Mouse (Mus musculus): ENCODE measurements around the gene Usp7. TPM values are rescaled to one million over a fixed set of nuclear protein-coding genes. Genes with fewer than 3 reads are reported as not detected.
A peak's percentile ranks its signal among the peaks of the same experiment; 100 is the strongest.

The Usp7 gene
- polyA plus RNA-seq, 1 experiment from 2014 or later = 22.4 TPM

- Histone ChIP-seq H3K9ac (ENCODE audit: low read depth, low read length) (no peak overlapping the region), H3K36me3 (ENCODE audit: control insufficient read depth, insufficient read depth) (no peaks in the 10 kb centered on the region), H3K4me3 (ENCODE audit: low read depth, low read length) (no peak overlapping the region), H3K27me3 (ENCODE audit: control insufficient read depth, insufficient read depth, low read depth, low read length) (no peaks in the 10 kb centered on the region), H3K9me3 (replicated peaks; ENCODE audit: control insufficient read depth, low read length) (no peaks in the 10 kb centered on the region), H3K27ac (ENCODE audit: low read length) (no peak overlapping the region), H3K4me2 (ENCODE audit: low read depth, low read length) (no peak overlapping the region), H3K4me1 (ENCODE audit: control insufficient read depth, low read depth, low read length) (no peaks in the 10 kb centered on the region; the same call in 1 of the 2 replicates)
- no peak for ATAC-seq (ENCODE audit: low read depth)
- 61% methylated on average over 2 of the region's 2 CpGs for WGBS (ENCODE audit: insufficient replicate concordance)
Observed at GRCm38 (mm10) chr16:8795906-8796305, 3.8 kb upstream of the Usp7 start.

GRCm38 (mm10) chr16:8794952-8795351, 2.8 kb upstream of the Usp7 start:
- no peak for ATAC-seq (ENCODE audit: low read depth)
- no peak overlapping the region for H3K9ac ChIP-seq (ENCODE audit: low read depth, low read length)
- no peaks in the 10 kb centered on the region for H3K9me3 ChIP-seq (replicated peaks; ENCODE audit: control insufficient read depth, low read length)
- H3K36me3 ChIP-seq (ENCODE audit: control insufficient read depth, insufficient read depth) = no peaks in the 10 kb centered on the region
- H3K4me2 ChIP-seq (ENCODE audit: low read depth, low read length) = no peak overlapping the region
- H3K27me3 ChIP-seq (ENCODE audit: control insufficient read depth, insufficient read depth, low read depth, low read length) = no peaks in the 10 kb centered on the region
- no peak overlapping the region for H3K4me3 ChIP-seq (ENCODE audit: low read depth, low read length)
- H3K27ac ChIP-seq (ENCODE audit: low read length) = no peak overlapping the region
- whole genome bisulfite sequencing (ENCODE audit: insufficient replicate concordance) = 7% methylated on average over 3 of the region's 3 CpGs
- H3K4me1 ChIP-seq (ENCODE audit: control insufficient read depth, low read depth, low read length) = no peaks in the 10 kb centered on the region; the same call in 1 of the 2 replicates

- 72% methylated on average over 4 of the region's 4 CpGs for WGBS (ENCODE audit: insufficient replicate concordance)
- H3K9me3 ChIP-seq (replicated peaks; ENCODE audit: control insufficient read depth, low read length) = no peaks in the 10 kb centered on the region
- no peaks in the 10 kb centered on the region; the same call in 1 of the 2 replicates for H3K4me1 ChIP-seq (ENCODE audit: control insufficient read depth, low read depth, low read length)
- H3K36me3 ChIP-seq (ENCODE audit: control insufficient read depth, insufficient read depth) = no peaks in the 10 kb centered on the region
- ATAC-seq (ENCODE audit: low read depth) = no peak
- no peak overlapping the region for H3K27ac ChIP-seq (ENCODE audit: low read length)
- no peak overlapping the region for H3K4me3 ChIP-seq (ENCODE audit: low read depth, low read length)
- H3K4me2 ChIP-seq (ENCODE audit: low read depth, low read length) = no peak overlapping the region
- no peak overlapping the region for H3K9ac ChIP-seq (ENCODE audit: low read depth, low read length)
- H3K27me3 ChIP-seq (ENCODE audit: control insufficient read depth, insufficient read depth, low read depth, low read length) = no peaks in the 10 kb centered on the region
Observed at GRCm38 (mm10) chr16:8790886-8791285, 1.2 kb downstream of the Usp7 start.

GRCm38 (mm10) chr16:8784753-8785152, 7.4 kb downstream of the Usp7 start:
- WGBS (ENCODE audit: insufficient replicate concordance) = 30% methylated on average over 3 of the region's 3 CpGs
- H3K9ac ChIP-seq (ENCODE audit: low read depth, low read length) = no peak overlapping the region
- no peaks in the 10 kb centered on the region for H3K9me3 ChIP-seq (replicated peaks; ENCODE audit: control insufficient read depth, low read length)
- no peak for ATAC-seq (ENCODE audit: low read depth)
- no peaks in the 10 kb centered on the region for H3K27me3 ChIP-seq (ENCODE audit: control insufficient read depth, insufficient read depth, low read depth, low read length)
- H3K27ac ChIP-seq (ENCODE audit: low read length) = no peak overlapping the region
- no peak overlapping the region for H3K4me3 ChIP-seq (ENCODE audit: low read depth, low read length)
- no peaks in the 10 kb centered on the region for H3K36me3 ChIP-seq (ENCODE audit: control insufficient read depth, insufficient read depth)
- H3K4me2 ChIP-seq (ENCODE audit: low read depth, low read length) = no peak overlapping the region
- H3K4me1 ChIP-seq (ENCODE audit: control insufficient read depth, low read depth, low read length) = peaks cover 13% of the 10 kb centered on the region

GRCm38 (mm10) chr16:8783198-8783913, 8.8 kb downstream of the Usp7 start:
- no peak overlapping the region for H3K27ac ChIP-seq (ENCODE audit: low read length)
- WGBS (ENCODE audit: insufficient replicate concordance) = 60% methylated on average over 16 of the region's 16 CpGs
- H3K4me2 ChIP-seq (ENCODE audit: low read depth, low read length) = no peak overlapping the region
- H3K9ac ChIP-seq (ENCODE audit: low read depth, low read length) = no peak overlapping the region
- peaks cover 13% of the 10 kb centered on the region for H3K4me1 ChIP-seq (ENCODE audit: control insufficient read depth, low read depth, low read length)
- H3K36me3 ChIP-seq (ENCODE audit: control insufficient read depth, insufficient read depth) = no peaks in the 10 kb centered on the region
- no peaks in the 10 kb centered on the region for H3K9me3 ChIP-seq (replicated peaks; ENCODE audit: control insufficient read depth, low read length)
- H3K27me3 ChIP-seq (ENCODE audit: control insufficient read depth, insufficient read depth, low read depth, low read length) = no peaks in the 10 kb centered on the region
- no peak overlapping the region for H3K4me3 ChIP-seq (ENCODE audit: low read depth, low read length)
- ATAC-seq (ENCODE audit: low read depth) = no peak

- H3K9me3 ChIP-seq (replicated peaks; ENCODE audit: control insufficient read depth, low read length) = no peaks in the 10 kb centered on the region
- H3K9ac ChIP-seq (ENCODE audit: low read depth, low read length) = no peak overlapping the region
- H3K4me2 ChIP-seq (ENCODE audit: low read depth, low read length) = no peak overlapping the region
- peaks cover 13% of the 10 kb centered on the region for H3K4me1 ChIP-seq (ENCODE audit: control insufficient read depth, low read depth, low read length)
- WGBS (ENCODE audit: insufficient replicate concordance) = 85% methylated on average over 2 of the region's 2 CpGs
- no peak overlapping the region for H3K27ac ChIP-seq (ENCODE audit: low read length)
- ATAC-seq (ENCODE audit: low read depth) = no peak
- H3K27me3 ChIP-seq (ENCODE audit: control insufficient read depth, insufficient read depth, low read depth, low read length) = no peaks in the 10 kb centered on the region
- H3K36me3 ChIP-seq (ENCODE audit: control insufficient read depth, insufficient read depth) = no peaks in the 10 kb centered on the region
- H3K4me3 ChIP-seq (ENCODE audit: low read depth, low read length) = no peak overlapping the region
Observed at GRCm38 (mm10) chr16:8781660-8782059, 10.4 kb downstream of the Usp7 start.

GRCm38 (mm10) chr16:8781191-8781590, 10.9 kb downstream of the Usp7 start:
- H3K4me1 ChIP-seq (ENCODE audit: control insufficient read depth, low read depth, low read length) = peaks cover 13% of the 10 kb centered on the region
- no peak overlapping the region for H3K9ac ChIP-seq (ENCODE audit: low read depth, low read length)
- peak; percentile 69 for ATAC-seq (ENCODE audit: low read depth)
- no peaks in the 10 kb centered on the region for H3K27me3 ChIP-seq (ENCODE audit: control insufficient read depth, insufficient read depth, low read depth, low read length)
- peak overlapping the region; percentile 24; the same call in 1 of the 2 replicates for H3K4me2 ChIP-seq (ENCODE audit: low read depth, low read length)
- no peaks in the 10 kb centered on the region for H3K36me3 ChIP-seq (ENCODE audit: control insufficient read depth, insufficient read depth)
- no peak overlapping the region for H3K4me3 ChIP-seq (ENCODE audit: low read depth, low read length)
- no peak overlapping the region for H3K27ac ChIP-seq (ENCODE audit: low read length)
- WGBS (ENCODE audit: insufficient replicate concordance) = 41% methylated on average over 6 of the region's 6 CpGs
- no peaks in the 10 kb centered on the region for H3K9me3 ChIP-seq (replicated peaks; ENCODE audit: control insufficient read depth, low read length)

GRCm38 (mm10) chr16:8780187-8780586, 11.9 kb downstream of the Usp7 start:
- Histone ChIP-seq H3K4me2 (ENCODE audit: low read depth, low read length) (no peak overlapping the region), H3K27me3 (ENCODE audit: control insufficient read depth, insufficient read depth, low read depth, low read length) (no peaks in the 10 kb centered on the region), H3K4me1 (ENCODE audit: control insufficient read depth, low read depth, low read length) (peaks cover 13% of the 10 kb centered on the region), H3K9ac (ENCODE audit: low read depth, low read length) (no peak overlapping the region), H3K9me3 (replicated peaks; ENCODE audit: control insufficient read depth, low read length) (no peaks in the 10 kb centered on the region), H3K36me3 (ENCODE audit: control insufficient read depth, insufficient read depth) (no peaks in the 10 kb centered on the region), H3K27ac (ENCODE audit: low read length) (no peak overlapping the region), H3K4me3 (ENCODE audit: low read depth, low read length) (no peak overlapping the region)
- 36% methylated on average over 3 of the region's 3 CpGs for WGBS (ENCODE audit: insufficient replicate concordance)
- no peak for ATAC-seq (ENCODE audit: low read depth)

- no peak overlapping the region for H3K9ac ChIP-seq (ENCODE audit: low read depth, low read length)
- no peak overlapping the region for H3K4me3 ChIP-seq (ENCODE audit: low read depth, low read length)
- H3K9me3 ChIP-seq (replicated peaks; ENCODE audit: control insufficient read depth, low read length) = no peaks in the 10 kb centered on the region
- no peak overlapping the region for H3K4me2 ChIP-seq (ENCODE audit: low read depth, low read length)
- no peaks in the 10 kb centered on the region for H3K27me3 ChIP-seq (ENCODE audit: control insufficient read depth, insufficient read depth, low read depth, low read length)
- H3K27ac ChIP-seq (ENCODE audit: low read length) = no peak overlapping the region
- peaks cover 13% of the 10 kb centered on the region for H3K4me1 ChIP-seq (ENCODE audit: control insufficient read depth, low read depth, low read length)
- ATAC-seq (ENCODE audit: low read depth) = no peak
- no peaks in the 10 kb centered on the region for H3K36me3 ChIP-seq (ENCODE audit: control insufficient read depth, insufficient read depth)
Observed at GRCm38 (mm10) chr16:8778697-8779096, 13.4 kb downstream of the Usp7 start.
